Mouse (Mus musculus): ENCODE data around the gene Ccdc88b.

Gene Ccdc88b

DNA sequence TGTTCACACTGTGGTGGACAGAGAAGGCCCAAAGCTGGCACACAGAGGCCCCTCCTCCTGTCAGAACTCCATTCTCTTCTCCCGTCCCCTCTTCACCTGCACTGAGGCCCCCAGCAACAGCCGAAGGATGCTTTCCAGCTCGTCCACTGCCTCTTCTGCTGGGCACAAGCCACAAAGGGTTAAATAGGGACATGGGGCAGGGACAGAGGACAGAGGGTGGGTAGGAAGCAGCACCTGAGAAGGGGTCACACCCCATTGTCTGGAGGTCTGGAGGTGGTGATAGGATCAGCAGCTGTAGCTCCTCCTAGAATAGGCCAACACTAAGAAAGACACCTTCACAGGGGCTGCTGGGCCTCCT is 1.0 kb downstream of the Ccdc88b start:
- DNase-seq (ENCODE audit: low spot score) = no peak

DNA sequence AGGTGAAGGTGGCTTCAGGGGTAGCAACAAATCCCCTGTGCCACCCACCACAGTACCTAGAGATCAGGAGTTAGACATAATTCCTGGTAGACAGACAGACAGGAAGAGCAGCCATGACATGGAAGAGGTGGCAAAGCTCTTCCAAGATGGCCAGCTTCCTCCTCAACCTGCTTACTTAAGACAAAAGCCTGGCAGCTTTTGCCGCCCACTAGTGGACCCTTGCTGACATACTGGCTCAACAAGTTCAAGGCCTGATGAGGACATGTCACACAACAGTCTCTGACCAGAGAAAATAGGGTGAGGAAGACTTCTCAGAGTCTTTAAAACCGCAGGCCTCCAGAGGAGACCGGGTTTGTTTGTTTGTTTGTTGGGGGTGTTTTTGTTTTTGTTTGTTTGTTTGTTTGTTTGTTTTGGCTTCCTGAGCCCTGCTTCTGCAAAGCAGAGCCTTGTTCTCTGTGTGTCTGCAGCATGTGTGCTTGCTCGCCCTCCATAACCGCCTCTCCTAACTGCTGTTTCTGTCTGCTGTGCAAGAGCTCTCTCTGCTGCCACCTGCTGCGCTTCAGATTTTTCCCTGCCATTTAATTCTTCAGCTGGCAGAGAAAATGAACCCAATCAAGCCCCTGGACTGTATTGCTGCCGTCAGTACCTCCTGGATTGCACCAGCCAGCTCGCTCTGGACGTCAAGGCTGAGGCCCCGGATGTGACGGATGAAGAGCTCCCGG is 1.6 kb downstream of the Ccdc88b start:
- DNase-seq (ENCODE audit: low spot score) = peak; percentile 48

DNA sequence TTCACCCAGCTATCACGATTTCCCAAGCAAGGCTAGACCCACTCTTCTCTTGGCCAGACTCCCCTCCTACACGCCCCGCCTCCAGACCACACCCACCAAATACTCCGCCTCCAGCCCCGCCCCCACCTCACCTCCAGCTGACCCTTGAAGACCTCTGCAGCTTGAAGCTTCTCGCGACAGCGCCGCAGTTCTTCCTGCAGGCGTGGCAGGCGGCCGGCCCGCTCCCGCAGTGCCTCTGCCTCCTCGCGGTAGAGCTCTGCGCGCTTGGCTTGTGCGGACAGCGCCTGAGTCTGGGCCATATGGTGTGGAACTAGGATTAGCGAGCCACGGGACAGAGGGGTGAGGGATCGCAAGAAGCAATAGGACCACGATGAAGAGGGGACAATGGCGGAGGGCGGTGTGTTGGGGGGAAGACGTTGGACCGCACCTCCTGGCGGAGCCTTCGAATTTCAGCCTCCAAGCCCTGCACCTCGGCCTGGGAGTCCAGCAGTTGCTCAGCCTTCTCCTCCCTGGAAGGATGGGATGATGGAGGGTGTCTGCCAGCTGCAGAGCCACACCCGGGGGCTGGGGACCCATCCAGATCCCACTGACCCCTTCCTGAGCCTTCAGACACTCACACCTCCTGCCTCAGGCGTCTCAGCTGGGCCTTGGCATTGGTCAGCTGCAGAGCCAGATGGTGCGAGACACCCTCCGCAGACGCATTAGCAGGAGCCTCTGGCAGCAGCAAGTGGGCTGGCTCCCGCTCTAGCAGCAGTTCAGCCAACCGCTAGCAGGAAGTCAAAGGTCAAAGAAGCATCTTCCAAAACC is 2.6 kb downstream of the Ccdc88b start:
- DNase-seq (ENCODE audit: low spot score) = no peak

DNA sequence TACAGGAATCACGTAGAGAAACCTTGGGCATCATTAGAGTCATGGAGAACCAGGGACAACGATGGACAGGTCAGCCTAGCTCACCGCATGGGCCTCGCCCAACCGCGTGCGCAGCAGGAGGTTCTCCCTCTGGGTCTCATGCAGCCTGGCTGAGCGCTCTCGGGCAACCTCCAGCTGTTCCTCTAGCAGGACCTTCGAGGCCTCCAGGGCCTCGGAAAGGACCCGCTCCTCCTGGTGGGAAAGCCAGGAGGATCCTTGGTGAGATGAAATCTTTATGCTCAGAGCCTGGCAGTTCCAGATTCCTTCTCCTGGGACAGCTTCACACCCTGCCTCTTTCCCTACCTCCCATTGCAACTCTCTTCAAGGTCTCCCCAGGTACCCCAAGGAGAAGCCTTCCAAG is 3.4 kb downstream of the Ccdc88b start:
- no peak for DNase-seq (ENCODE audit: low spot score)

DNA sequence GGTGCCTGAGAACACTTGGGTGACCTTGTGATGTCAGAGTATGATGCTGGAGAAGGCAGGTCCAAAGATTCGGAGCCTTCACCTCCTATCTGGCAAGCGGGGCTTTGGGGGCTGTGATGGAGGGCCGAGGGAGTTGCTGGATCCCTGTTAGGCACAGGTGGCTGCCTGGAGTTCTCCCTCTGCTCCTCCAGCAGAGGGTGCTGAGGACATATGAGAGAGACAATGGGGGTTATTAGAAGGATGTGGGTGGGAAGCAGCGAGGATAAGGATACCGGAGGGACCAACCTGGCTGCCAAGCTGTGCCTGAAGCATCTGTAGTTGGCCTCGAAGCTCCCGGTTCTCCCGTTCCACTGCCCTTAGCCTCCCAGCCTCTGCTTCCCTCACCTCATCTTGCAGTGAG is 4.1 kb downstream of the Ccdc88b start:
- DNase-seq (ENCODE audit: low spot score) = no peak

DNA sequence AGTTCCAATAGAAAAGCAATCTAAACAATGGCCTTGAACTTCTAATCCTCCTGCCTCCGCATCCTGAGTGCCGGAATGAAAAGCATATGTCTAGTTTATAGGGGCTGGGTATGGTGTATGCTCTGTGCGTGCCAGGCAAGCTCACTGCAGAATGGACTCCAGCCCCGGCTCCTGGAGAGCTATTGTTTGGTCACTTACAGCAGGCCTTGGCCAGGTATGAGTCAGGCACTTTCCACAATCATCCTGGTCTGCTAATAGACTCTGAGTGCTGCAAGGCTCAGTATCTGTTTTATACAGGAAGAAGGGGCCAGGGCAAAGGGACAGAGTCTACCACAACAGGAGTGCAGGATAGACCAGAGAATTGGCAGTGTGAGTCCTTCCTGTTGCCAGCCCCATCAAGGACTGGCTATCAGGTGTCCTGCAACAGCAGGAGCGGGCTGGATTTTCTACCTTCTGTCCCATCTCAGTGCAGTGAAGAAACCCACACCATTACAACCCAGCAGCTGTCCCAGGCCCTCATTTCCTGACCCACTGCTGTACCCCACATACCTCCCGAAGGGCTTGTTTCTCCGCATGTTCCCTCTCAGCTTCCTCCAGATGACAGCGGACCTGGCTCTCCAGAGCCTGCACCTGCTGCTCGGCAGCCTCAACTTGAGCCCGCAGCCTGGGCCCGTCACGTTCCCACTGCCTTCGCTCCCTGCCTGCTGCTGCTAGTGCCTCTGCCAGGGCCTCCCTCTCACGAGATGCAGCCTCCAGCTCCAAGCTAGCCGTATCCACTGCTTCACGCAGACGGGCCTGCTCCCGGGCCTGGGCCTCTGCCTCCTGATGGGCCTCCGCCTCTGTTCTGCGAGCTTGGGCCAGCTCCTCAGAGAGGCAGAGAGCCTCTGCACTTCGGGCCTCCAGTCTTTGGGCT is 5.4 kb downstream of the Ccdc88b start:
- no peak for DNase-seq (ENCODE audit: low spot score)

DNA sequence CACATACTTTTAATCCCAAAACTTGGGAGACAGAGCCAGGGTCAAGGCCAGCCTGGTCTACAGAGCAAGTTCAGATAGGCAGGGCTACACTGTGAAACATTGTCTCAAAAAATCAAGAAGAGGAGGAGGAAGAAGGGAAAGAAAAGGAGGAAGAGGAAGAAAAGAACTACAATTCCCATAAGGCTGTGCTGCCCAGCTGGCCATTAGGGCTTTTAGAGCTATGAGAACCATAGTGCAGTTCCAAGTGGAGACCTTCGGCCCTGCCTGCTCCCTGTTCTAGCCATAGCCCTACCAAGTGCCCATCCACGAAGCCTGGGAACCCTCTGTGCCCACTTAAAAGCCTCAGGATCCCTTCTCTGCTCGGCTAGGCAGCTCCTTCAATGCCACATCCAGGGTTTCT is 6.5 kb downstream of the Ccdc88b start:
- DNase-seq (ENCODE audit: low spot score) = no peak

DNA sequence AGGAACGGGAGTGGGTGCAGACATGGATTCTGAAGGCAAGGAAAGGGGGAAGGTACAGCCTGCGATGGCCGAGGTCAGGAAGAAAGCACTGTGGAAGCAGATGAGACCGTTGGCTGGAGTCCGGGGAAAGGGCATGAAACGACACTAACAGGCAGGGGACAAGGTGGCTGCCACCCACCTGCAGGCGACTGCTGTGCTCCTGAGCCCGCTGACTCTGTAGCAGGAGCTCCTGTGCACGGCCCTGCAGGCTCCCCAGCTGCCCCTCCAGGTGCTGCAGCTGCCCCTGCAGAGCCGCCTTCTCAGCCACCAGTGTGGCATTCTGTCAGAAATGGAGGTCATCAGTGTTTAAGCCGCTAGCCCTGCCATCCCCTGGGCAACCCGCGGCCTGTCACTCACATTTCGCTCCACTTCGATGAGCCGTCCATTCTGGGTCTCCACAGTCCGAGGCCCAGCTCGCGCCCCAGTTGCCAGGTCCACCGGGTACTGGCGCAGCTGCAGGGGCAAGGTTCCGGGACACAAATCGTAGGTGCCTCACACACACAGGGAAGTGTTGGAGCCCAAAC is 8.4 kb downstream of the Ccdc88b start:
- no peak for DNase-seq (ENCODE audit: low spot score)

DNA sequence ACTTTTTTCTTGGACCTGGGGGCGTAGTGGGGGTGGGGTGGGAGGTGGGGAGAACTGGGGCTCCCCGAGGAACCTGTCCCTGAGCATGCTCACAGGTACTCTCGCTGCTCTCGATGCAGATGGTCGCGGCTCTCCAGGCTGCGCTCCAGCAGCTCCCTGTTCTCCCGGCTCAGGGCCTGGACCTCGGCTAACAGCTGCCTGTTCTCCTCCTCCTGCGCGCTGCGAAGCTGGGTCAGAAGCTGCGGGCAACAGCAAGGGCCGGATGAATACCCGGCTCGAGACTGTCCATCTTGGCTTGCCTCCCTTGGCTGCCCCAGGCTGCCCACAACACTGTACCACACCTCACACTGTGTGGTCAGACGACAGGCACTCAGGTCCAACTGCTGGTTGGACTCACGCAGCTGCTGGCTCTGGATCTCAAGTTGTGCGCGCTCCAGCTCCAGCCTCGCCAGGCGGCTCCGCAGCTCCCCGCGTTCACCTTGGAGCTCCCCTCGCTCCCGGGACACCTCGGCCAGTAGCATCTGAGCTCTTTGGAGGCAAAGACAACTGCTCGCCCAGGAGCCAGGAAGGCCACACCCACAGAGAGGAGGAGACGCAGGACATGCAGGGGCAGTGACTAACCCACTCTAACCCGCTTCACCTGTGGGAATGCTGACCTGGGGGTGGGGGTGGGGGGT is 10.0 kb downstream of the Ccdc88b start:
- DNase-seq (ENCODE audit: low spot score) = no peak

DNA sequence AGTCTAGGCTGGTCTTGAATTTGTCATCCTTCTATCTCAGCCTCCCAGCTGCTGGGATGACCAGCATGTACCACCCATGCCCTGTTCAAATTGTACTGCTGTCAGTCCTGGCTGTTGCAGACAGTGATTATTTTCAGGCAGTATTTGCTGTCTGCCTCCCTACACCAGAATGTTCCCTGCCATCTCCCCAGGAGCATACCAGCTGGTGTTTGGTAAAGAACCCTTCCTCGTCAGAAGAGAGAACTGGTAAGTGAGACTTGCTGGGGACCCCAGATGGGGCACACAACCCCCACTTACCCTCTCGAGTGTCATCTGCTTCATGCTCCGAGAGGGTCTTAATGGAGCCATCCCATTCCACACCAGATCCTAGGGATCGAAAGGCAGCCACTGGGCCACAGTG is 12.0 kb downstream of the Ccdc88b start:
- DNase-seq (ENCODE audit: low spot score) = no peak

DNA sequence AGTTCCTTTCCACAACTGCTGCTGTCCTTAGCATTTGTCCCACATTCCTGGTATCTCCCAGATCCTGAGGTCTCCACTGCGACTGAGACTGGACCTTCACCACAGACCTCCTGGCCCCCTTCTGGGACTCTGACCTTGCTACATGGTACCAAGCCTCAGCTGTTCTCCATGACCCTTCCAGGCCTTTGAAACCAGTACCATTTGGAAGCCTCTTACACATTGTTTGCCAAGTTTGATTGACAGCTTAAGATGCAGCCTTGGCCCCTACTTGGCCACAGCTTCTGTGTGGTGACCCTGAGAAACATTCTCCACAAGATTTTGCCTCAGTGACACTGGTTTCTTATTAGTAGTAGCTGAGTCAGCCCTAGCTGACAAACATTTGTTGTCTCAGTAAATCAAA is 15.7 kb downstream of the Ccdc88b start:
- no peak for DNase-seq (ENCODE audit: low spot score)

DNA sequence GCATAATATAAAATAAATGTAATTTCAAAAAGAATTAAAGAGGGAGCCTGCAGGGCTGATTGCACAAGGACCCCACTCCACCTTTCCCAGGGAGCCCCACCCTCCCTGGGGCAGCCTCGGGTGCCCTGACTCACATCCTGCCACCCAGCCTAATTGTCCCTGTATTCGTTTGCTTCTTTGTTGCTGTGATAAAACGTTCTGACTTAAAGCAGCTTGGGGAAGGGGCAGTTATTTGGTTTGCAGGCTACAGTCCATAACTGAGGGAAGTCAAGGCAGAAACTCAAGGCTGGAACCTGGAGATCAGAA is 16.8 kb downstream of the Ccdc88b start:
- peak; percentile 15 for DNase-seq (ENCODE audit: low spot score)

DNA sequence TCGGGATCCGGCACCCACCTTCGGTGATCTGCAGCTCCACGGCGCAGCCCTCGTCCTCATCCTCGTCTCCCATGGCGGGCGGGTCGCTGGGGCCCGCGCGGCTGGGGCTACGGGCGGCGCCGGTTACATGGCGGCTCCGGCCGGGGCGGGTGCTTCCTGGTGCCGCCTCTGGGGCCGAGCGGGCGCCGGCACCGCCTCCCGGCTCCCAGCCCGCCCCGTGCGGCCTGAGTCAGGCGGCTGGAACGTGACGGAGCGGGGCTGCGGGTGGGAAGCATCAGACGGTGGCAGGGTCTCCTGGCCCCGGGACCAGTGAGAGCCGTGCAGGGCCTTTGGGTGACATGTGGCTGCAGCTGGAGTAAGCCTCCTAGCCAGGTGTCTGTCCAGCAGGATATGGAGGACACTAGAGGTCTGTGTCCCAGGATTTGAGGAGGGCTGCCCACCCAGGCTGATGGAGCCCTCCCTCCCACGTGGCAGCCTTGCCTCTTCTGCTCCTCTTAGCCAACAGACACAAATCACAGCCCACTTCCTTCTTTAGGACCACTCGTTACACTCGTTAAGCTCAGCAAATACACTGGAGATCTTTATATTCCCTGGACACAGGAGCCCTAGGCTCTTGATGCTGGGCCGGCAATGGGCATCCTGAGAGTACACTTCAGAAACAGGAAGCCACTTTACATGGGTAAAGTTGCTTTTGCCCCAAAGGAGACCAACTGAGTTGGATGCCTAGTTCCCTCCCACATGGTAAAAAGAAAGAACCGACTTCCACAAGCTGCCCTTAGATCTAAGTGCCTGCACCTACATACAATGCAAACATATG is 17.3 kb downstream of the Ccdc88b start, which contains the start of gene Rps6ka4:
TSS of gene Rps6ka4 (minus strand) at position 162 of the 817 bp plus-strand sequence.
- DNase-seq (ENCODE audit: low spot score) = peak; percentile 43

DNA sequence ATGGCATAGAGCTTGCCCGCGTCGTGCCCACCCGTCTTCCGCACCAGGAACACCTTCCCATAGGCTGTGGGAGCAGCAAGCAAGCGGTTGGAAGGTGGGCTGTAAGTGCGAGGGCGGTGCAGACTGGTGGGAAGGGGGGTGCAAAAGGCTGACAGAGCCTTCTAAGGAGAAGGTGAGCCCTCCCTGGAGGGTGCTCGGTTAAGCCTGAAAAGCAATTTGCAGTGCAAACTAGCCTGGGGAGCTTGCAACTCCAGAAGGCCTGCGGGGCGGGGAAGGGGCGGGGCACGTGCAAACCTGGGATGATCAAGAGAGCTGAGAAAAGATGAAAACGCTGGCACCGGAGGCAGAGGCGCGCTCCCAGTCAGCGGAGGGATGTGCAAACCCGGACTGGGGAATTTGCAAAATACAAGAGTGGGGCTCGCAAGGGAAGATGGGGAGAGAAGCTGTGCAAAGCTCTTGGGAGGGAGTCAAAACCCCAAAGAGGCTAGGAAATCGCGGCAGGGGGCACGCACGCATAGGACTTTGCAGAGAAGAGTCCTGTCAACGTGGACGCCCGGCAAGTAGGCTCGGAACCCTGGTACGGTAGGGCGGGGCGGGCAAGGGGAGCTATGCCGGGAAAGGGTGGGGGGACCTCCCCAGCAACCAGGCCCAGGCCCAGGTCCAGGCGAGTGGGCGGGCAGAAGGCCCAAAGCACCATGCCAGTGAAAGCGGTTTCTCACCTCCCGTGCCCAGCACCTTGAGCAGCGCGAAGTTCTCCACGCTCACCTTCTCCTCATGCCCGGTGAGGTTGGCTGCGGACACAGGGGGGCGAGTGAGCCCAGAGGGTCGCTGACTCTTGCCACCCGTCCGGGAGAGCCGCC is 18.2 kb downstream of the Ccdc88b start:
- peak; percentile 10 for DNase-seq (ENCODE audit: low spot score)

DNA sequence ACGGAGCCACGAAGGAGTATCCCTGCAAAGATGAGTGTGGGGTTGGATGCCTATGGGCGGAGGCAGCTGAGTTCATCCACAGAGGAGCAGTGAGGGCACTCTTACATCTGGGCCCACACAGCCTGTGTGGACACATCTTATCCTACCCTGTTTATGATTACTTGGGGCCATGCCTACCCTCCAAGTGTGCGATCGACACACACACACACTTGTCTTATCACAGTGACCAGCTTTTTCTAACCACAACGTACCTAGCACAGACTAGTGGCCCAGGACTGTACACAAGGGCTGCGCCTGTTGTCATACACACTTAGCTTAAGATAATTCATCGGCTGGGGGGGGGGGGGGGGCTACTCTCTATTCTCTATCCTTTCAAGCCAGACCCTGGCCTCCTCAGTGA is 25.6 kb downstream of the Ccdc88b start:
- DNase-seq (ENCODE audit: low spot score) = no peak

DNA sequence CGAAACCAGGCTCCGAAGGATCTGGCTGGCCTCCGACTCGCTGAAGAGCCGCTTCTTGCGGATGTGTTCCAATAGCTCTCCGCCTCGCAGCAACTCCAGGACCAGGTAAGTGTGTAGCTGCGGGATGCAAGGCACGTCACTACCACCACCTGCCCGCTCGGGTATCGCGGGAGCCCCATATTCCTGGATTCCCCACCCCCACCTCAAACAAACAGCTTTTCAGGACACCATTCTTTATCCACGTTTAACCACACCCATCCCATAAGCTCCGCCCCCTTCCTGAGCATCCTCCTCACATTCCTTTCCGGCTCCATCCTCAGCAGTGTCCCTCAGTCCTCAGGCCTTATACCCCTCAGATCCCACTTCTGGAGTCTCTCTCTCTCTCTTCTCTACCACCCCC is 26.7 kb downstream of the Ccdc88b start:
- no peak for DNase-seq (ENCODE audit: low spot score)

DNA sequence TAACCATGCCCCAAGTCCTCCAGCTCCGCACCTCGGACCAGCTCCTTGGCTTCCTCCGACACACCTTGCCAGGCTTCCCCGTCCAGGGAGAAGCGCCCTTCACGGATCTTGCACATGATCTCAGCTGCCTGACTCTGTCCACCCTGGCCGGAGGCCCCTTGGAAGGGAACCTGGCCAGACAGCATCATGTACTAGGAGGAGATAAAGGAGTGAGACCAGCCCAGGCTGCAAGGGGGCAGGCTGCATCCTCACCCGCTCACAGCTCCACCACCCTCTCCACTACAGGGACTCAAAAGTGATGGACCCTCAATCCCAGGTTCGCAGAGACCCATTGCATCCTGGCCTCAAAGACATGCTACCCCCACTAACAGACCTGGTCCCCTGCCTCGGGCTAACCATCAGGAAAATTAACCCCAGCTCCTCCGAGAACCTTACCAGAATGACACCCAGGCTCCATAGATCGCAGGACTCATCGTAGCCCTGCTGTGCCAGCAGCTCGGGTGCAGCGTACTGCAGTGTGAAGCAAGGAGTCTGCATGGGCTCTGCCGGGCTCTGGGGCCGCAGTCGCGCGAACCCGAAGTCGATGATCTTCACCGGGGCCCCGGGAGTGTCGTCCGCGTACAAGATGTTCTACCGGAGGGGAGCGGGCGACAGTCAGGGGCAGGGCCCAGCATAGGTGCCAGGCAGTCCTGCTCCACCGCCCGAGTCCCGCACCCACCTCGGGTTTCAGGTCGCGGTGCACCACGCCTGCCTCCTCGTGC is 27.3 kb downstream of the Ccdc88b start:
- DNase-seq (ENCODE audit: low spot score) = no peak

DNA sequence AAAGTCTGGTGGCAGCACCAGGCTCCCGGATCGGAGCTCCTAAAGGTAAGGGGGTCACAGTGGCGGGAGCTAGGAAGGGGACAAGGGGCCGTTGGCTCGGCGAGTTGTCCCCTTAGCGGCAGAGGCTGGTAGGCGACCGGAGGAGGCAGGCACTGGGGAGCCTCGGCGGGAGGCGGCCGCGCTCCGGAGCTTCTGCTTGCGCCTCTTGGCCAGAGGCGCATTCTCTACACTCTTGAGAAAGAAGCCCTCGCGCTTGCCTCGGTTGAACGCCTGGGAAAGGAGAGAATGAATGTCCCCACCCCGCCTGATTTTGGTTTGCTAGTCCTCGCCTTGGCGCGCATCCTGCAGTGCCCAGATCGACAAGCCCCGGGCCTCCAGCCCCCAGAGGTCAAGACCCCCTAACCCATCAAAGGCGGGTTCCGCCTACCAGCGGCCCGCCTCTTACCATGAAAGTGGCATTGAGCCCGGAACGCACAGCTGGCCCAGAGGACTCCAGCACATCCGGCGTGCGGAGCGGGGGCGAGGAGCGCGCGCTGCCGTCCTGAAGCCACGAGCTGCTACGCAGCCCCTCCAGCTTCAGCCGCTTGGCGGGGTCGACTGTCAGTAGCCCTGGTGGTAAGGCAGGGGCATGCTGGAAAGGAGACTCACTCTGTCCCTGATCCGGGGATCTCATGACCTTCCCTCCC is 28.0 kb downstream of the Ccdc88b start:
- DNase-seq (ENCODE audit: low spot score) = no peak

DNA sequence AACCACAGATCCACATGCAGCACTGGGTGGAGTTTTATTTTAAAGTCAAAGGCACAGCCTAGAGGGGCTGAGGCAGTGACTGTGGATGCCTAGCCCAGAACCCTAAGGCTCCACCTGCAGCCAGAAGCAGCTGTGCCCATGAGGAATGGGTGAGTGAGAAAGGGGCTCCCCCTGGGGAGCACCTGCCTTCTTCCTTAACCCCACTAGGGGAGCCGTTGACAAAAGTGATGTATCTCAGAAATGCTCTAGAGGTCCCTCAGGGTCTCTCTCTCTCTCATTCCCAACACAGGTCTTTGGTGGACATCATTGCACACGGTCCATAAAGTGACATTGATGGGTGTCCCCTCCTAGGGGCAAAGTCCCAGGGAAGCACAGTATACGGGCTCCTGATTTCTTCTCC is 28.9 kb downstream of the Ccdc88b start:
- DNase-seq (ENCODE audit: low spot score) = no peak
